23 mouse cellular contexts compared by ENCODE assay signal in genomic region chr1:74088569-74088968, GRCm38 (mm10). TPM values are rescaled to one million over a fixed set of nuclear protein-coding genes. Genes with fewer than 3 reads are reported as not detected.
DNase-seq lines count a peak whose midpoint lies in the region; ATAC-seq and TF ChIP-seq lines count a peak whose summit lies in the region.
"Had no signal": no experiment of that assay in that cellular context is flagged by ENCODE, and none has a peak within 500 bp of the region (broad histone marks: within the 10 kb centered on the region; RNA-seq: fewer than 3 reads in every experiment).

No protein-coding gene starts in this region.

- DNase-seq in gastrocnemius, postnatal 25 days = peak; percentile 38
- no peak for DNase-seq in gastrocnemius, postnatal 10 days
- no peak for DNase-seq in hindbrain, embryonic 10.5 days (ENCODE audit: low spot score)
- no peak for DNase-seq in limb, embryonic 14.5 days (ENCODE audit: low spot score)
- DNase-seq: adrenal gland, postnatal 10 days; cerebellum, adult 9-10 months; kidney, adult 11 months; kidney, postnatal 10 days; left cerebral cortex, postnatal 4 days; liver, postnatal 0 days; lung, postnatal 36 days; right cerebral cortex, postnatal 25 days; thymus, adult 18-20 months; thymus, postnatal 4 days had no signal

- no peak for ATAC-seq in hindbrain, embryonic 16.5 days
- no peak for ATAC-seq in embryonic facial prominence, embryonic 13.5 days (ENCODE audit: insufficient number of reproducible peaks, insufficient read depth, low FRiP score, low TSS enrichment, low read depth)
- no peak for ATAC-seq in limb, embryonic 14.5 days (ENCODE audit: low FRiP score, low read depth)
- ATAC-seq in liver, embryonic 12.5 days = no peak
- ATAC-seq in hindbrain, embryonic 13.5 days (ENCODE audit: low FRiP score) = no peak
- ATAC-seq: activated CD4-positive, CD25-positive, alpha-beta regulatory T cell, adult 4 months; liver, postnatal 0 days had no signal

- no peaks in the 10 kb centered on the region for H3K9me3 ChIP-seq in hindbrain, embryonic 10.5 days
- no peaks in the 10 kb centered on the region for H3K9me3 ChIP-seq in hindbrain, embryonic 16.5 days (ENCODE audit: control insufficient read depth, low read length)
- H3K9me3 ChIP-seq in embryonic facial prominence, embryonic 13.5 days = no peaks in the 10 kb centered on the region
- H3K9me3 ChIP-seq in limb, embryonic 14.5 days (ENCODE audit: control insufficient read depth, low read length) = no peaks in the 10 kb centered on the region
- H3K9me3 ChIP-seq in liver, embryonic 12.5 days (replicated peaks) = no peaks in the 10 kb centered on the region
- H3K9me3 ChIP-seq in hindbrain, embryonic 13.5 days = no peaks in the 10 kb centered on the region
- H3K9me3 ChIP-seq: G1E; stomach, embryonic 15.5 days had no signal

- no peaks in the 10 kb centered on the region for H3K36me3 ChIP-seq in hindbrain, embryonic 10.5 days
- H3K36me3 ChIP-seq in hindbrain, embryonic 16.5 days (ENCODE audit: control insufficient read depth, insufficient read depth, low read length) = no peaks in the 10 kb centered on the region
- no peaks in the 10 kb centered on the region for H3K36me3 ChIP-seq in embryonic facial prominence, embryonic 13.5 days
- no peaks in the 10 kb centered on the region for H3K36me3 ChIP-seq in limb, embryonic 14.5 days (ENCODE audit: control insufficient read depth, insufficient read depth, low read length)
- H3K36me3 ChIP-seq in liver, embryonic 12.5 days = no peaks in the 10 kb centered on the region
- H3K36me3 ChIP-seq in hindbrain, embryonic 13.5 days = no peaks in the 10 kb centered on the region
- H3K36me3 ChIP-seq: G1E; stomach, embryonic 15.5 days had no signal

- peaks cover 29% of the 10 kb centered on the region for H3K27me3 ChIP-seq in hindbrain, embryonic 10.5 days (ENCODE audit: insufficient read depth, poor library complexity, severe bottlenecking)
- H3K27me3 ChIP-seq in hindbrain, embryonic 16.5 days (replicated peaks; ENCODE audit: control insufficient read depth, insufficient read depth, low read length) = no peaks in the 10 kb centered on the region
- no peaks in the 10 kb centered on the region for H3K27me3 ChIP-seq in embryonic facial prominence, embryonic 13.5 days
- H3K27me3 ChIP-seq in limb, embryonic 14.5 days (ENCODE audit: control insufficient read depth, insufficient read depth, low read length) = no peaks in the 10 kb centered on the region
- H3K27me3 ChIP-seq in liver, embryonic 12.5 days (replicated peaks) = peaks cover 37% of the 10 kb centered on the region
- H3K27me3 ChIP-seq in hindbrain, embryonic 13.5 days = no peaks in the 10 kb centered on the region; the same call in 1 of the 2 replicates
- H3K27me3 ChIP-seq: stomach, embryonic 15.5 days had no signal

- no peak overlapping the region for H3K27ac ChIP-seq in hindbrain, embryonic 10.5 days
- no peak overlapping the region for H3K27ac ChIP-seq in hindbrain, embryonic 16.5 days (ENCODE audit: low read depth, low read length)
- H3K27ac ChIP-seq in embryonic facial prominence, embryonic 13.5 days = no peak overlapping the region
- H3K27ac ChIP-seq in limb, embryonic 14.5 days (replicated peaks; ENCODE audit: low read depth, low read length) = no peak overlapping the region
- no peak overlapping the region for H3K27ac ChIP-seq in liver, embryonic 12.5 days
- H3K27ac ChIP-seq in hindbrain, embryonic 13.5 days = no peak overlapping the region
- H3K27ac ChIP-seq: stomach, embryonic 15.5 days had no signal

- no peak for TF ChIP-seq POLR2A in limb, embryonic 14.5 days (IDR thresholded peaks at IDR 0.05; ENCODE audit: borderline replicate concordance, extremely low read depth, insufficient read depth, insufficient read length)

- H3K9ac ChIP-seq in hindbrain, embryonic 16.5 days (ENCODE audit: low read depth, low read length) = no peak overlapping the region
- H3K9ac ChIP-seq in embryonic facial prominence, embryonic 13.5 days = peak overlapping the region; percentile 49; the same call in 1 of the 2 replicates
- no peak overlapping the region for H3K9ac ChIP-seq in limb, embryonic 14.5 days (ENCODE audit: low read depth, low read length, severe bottlenecking)
- H3K9ac ChIP-seq in liver, embryonic 12.5 days = no peak overlapping the region
- H3K9ac ChIP-seq in hindbrain, embryonic 13.5 days = no peak overlapping the region
- H3K9ac ChIP-seq: liver, postnatal 0 days; stomach, embryonic 15.5 days had no signal

- no peak overlapping the region for H3K4me2 ChIP-seq in hindbrain, embryonic 16.5 days (ENCODE audit: low read length)
- peak overlapping the region; percentile 83 for H3K4me2 ChIP-seq in embryonic facial prominence, embryonic 13.5 days
- H3K4me2 ChIP-seq in limb, embryonic 14.5 days (replicated peaks; ENCODE audit: low read depth, low read length, severe bottlenecking) = peak overlapping the region; percentile 75
- no peak overlapping the region for H3K4me2 ChIP-seq in liver, embryonic 12.5 days
- H3K4me2 ChIP-seq in hindbrain, embryonic 13.5 days = no peak overlapping the region
- H3K4me2 ChIP-seq: stomach, embryonic 15.5 days had no signal

- 84% methylated on average over 1 of the region's 1 CpGs for WGBS in hindbrain, embryonic 10.5 days
- WGBS in hindbrain, embryonic 16.5 days = 84% methylated on average over 1 of the region's 1 CpGs
- 71% methylated on average over 1 of the region's 1 CpGs for WGBS in embryonic facial prominence, embryonic 13.5 days
- WGBS in limb, embryonic 14.5 days = 68% methylated on average over 1 of the region's 1 CpGs
- WGBS in liver, embryonic 12.5 days (ENCODE audit: insufficient replicate concordance) = 57% methylated on average over 1 of the region's 1 CpGs
- 88% methylated on average over 1 of the region's 1 CpGs for WGBS in hindbrain, embryonic 13.5 days

- H3K4me1 ChIP-seq in hindbrain, embryonic 10.5 days (replicated peaks) = peaks cover 82% of the 10 kb centered on the region
- peaks cover 8% of the 10 kb centered on the region for H3K4me1 ChIP-seq in hindbrain, embryonic 16.5 days (ENCODE audit: control insufficient read depth, insufficient read depth, low read depth, low read length)
- H3K4me1 ChIP-seq in embryonic facial prominence, embryonic 13.5 days = peaks cover 85% of the 10 kb centered on the region
- peaks cover 67% of the 10 kb centered on the region for H3K4me1 ChIP-seq in limb, embryonic 14.5 days (ENCODE audit: control insufficient read depth, insufficient read depth, low read length)
- H3K4me1 ChIP-seq in liver, embryonic 12.5 days = peaks cover 10% of the 10 kb centered on the region; the same call in 1 of the 2 replicates
- peaks cover 36% of the 10 kb centered on the region for H3K4me1 ChIP-seq in hindbrain, embryonic 13.5 days (replicated peaks)

- H3K4me3 ChIP-seq in hindbrain, embryonic 10.5 days = peak overlapping the region; percentile 16; the same call in 1 of the 2 replicates
- no peak overlapping the region for H3K4me3 ChIP-seq in hindbrain, embryonic 16.5 days (ENCODE audit: low read length)
- peak overlapping the region; percentile 55 for H3K4me3 ChIP-seq in embryonic facial prominence, embryonic 13.5 days
- H3K4me3 ChIP-seq in limb, embryonic 14.5 days (replicated peaks; ENCODE audit: low read length) = no peak overlapping the region
- no peak overlapping the region for H3K4me3 ChIP-seq in liver, embryonic 12.5 days
- no peak overlapping the region for H3K4me3 ChIP-seq in hindbrain, embryonic 13.5 days
- H3K4me3 ChIP-seq: stomach, embryonic 15.5 days had no signal

RNA-seq across cellular contexts. Expression of gene Tns1, which starts 35.7 kb away (rescaled TPM):
- total RNA-seq in gastrocnemius, postnatal 25 days (2021) = 100 to 1,000 TPM; 205 to 234 TPM
- total RNA-seq in gastrocnemius, postnatal 10 days (2021) = 100 to 1,000 TPM; 193 to 196 TPM
- polyA plus RNA-seq in hindbrain, embryonic 10.5 days (2016; fragmentation: Nextera tagmentation; extraction: Ambion mirVana) = 15.1 and 15.3 TPM in 2 replicates
- 13.5 and 13.7 TPM in 2 replicates for polyA plus RNA-seq in hindbrain, embryonic 16.5 days (2015; fragmentation: Nextera tagmentation; extraction: Ambion mirVana)
- 38.5 and 39.3 TPM in 2 replicates for polyA plus RNA-seq in embryonic facial prominence, embryonic 13.5 days (2015; fragmentation: Nextera tagmentation; extraction: Ambion mirVana)
- 38.0 and 67.2 TPM in 2 replicates for polyA plus RNA-seq in limb, embryonic 14.5 days (2012; rRNA removed)
- polyA plus RNA-seq in limb, embryonic 14.5 days (2014; fragmentation: Nextera tagmentation; extraction: Ambion mirVana) = 51.3 and 55.9 TPM in 2 replicates
- polyA plus RNA-seq in liver, embryonic 12.5 days (2016; fragmentation: Nextera tagmentation; extraction: Ambion mirVana) = 13.1 and 16.1 TPM in 2 replicates
- 10.3 and 13.0 TPM in 2 replicates for polyA plus RNA-seq in hindbrain, embryonic 13.5 days (2015; fragmentation: Nextera tagmentation; extraction: Ambion mirVana)

RNA-seq across cellular contexts. Expression of gene Rufy4, which starts 36.8 kb away (rescaled TPM):
- under 1 TPM in 1 of 2 experiments, not detected in 1; 0.16 TPM for total RNA-seq in gastrocnemius, postnatal 25 days (2021)
- total RNA-seq in gastrocnemius, postnatal 10 days (2021) = 1 to 10 TPM in 1 of 2 experiments, under 1 TPM in 1; 0.12 to 1.2 TPM
- 0.31 and 0.37 TPM in 2 replicates for polyA plus RNA-seq in hindbrain, embryonic 10.5 days (2016; fragmentation: Nextera tagmentation; extraction: Ambion mirVana)
- polyA plus RNA-seq in hindbrain, embryonic 16.5 days (2015; fragmentation: Nextera tagmentation; extraction: Ambion mirVana) = 0.14 and 0.35 TPM in 2 replicates
- polyA plus RNA-seq in embryonic facial prominence, embryonic 13.5 days (2015; fragmentation: Nextera tagmentation; extraction: Ambion mirVana) = 0.22 and 0.23 TPM in 2 replicates
- 0.65 and 0.72 TPM in 2 replicates for polyA plus RNA-seq in limb, embryonic 14.5 days (2012; rRNA removed)
- polyA plus RNA-seq in limb, embryonic 14.5 days (2014; fragmentation: Nextera tagmentation; extraction: Ambion mirVana) = 0.46 and 0.48 TPM in 2 replicates
- 0.16 and 0.20 TPM in 2 replicates for polyA plus RNA-seq in liver, embryonic 12.5 days (2016; fragmentation: Nextera tagmentation; extraction: Ambion mirVana)
- polyA plus RNA-seq in hindbrain, embryonic 13.5 days (2015; fragmentation: Nextera tagmentation; extraction: Ambion mirVana) = 0.57 and 0.60 TPM in 2 replicates
- total RNA-seq: left cerebral cortex, adult 18-20 months had no signal
- polyA plus RNA-seq: activated CD4-positive, CD25-positive, alpha-beta regulatory T cell, adult 4 months; cortical plate, adult 2 months; G1E had no signal

Comparison
In these comparisons a context has a peak if more than half of its experiments do, and no peak if none do; other contexts are left out.
1. H3K4me3 ChIP-seq: peak in hindbrain, embryonic 10.5 days (single experiment) and embryonic facial prominence, embryonic 13.5 days (single experiment); none in hindbrain, embryonic 16.5 days (single experiment), limb, embryonic 14.5 days (single experiment), liver, embryonic 12.5 days (single experiment) and hindbrain, embryonic 13.5 days (single experiment).
2. H3K4me2 ChIP-seq: peak in embryonic facial prominence, embryonic 13.5 days (single experiment) and limb, embryonic 14.5 days (single experiment); none in hindbrain, embryonic 16.5 days (single experiment), liver, embryonic 12.5 days (single experiment) and hindbrain, embryonic 13.5 days (single experiment).